Mouse (Mus musculus) embryonic facial prominence, embryonic 12.5 days (tissue): ENCODE measurements around the gene Krtap7-1. TPM values are rescaled to one million over a fixed set of nuclear protein-coding genes. Genes with fewer than 3 reads are reported as not detected.

Experiments used
- ATAC-seq: fragments of 200-750 bp; cut with Nextera tagmentation; 2 replicates; pipeline ENCODE4 v1.8.0; 2017; ENCODE audit not compliant: insufficient number of reproducible peaks, insufficient read depth, low FRiP score, low TSS enrichment
- H3K27ac ChIP-seq: fragments of 300-500 bp; sonication (generic); 2 replicates; pipeline ENCODE4 v1.5.1; 2016; ENCODE audit warnings: mild to moderate bottlenecking
- H3K27me3 ChIP-seq: fragments of 300-500 bp; sonication (generic); 2 replicates; pipeline ENCODE4 v1.6.1; 2016; ENCODE audit warnings: mild to moderate bottlenecking, moderate library complexity
- H3K36me3 ChIP-seq: fragments of 300-500 bp; sonication (generic); 2 replicates; pipeline ENCODE4 v1.6.1; 2016; ENCODE audit warnings: mild to moderate bottlenecking
- H3K4me1 ChIP-seq: fragments of 300-500 bp; sonication (generic); 2 replicates; pipeline ENCODE4 v1.6.1; 2016
- H3K4me2 ChIP-seq: fragments of 300-500 bp; sonication (generic); replicated peaks from 2 replicates; pipeline ENCODE4 v1.6.1; 2016; ENCODE audit warnings: mild to moderate bottlenecking, moderate library complexity
- H3K4me3 ChIP-seq: fragments of 300-500 bp; sonication (generic); 2 replicates; pipeline ENCODE4 v1.5.1; 2016; ENCODE audit warnings: mild to moderate bottlenecking
- H3K9ac ChIP-seq: fragments of 300-500 bp; sonication (generic); 2 replicates; pipeline ENCODE4 v1.6.1; 2016; ENCODE audit warnings: mild to moderate bottlenecking, moderate library complexity
- H3K9me3 ChIP-seq: fragments of 300-500 bp; sonication (generic); 2 replicates; pipeline ENCODE4 v1.6.1; 2016; ENCODE audit warnings: mild to moderate bottlenecking, moderate library complexity
- WGBS: fragments of 180-500 bp; shearing (Covaris S2); methylation state at CpG from one replicate; pipeline ENCODE4 v1.1.7; 2016; 5-methylcytosine and 5-hydroxymethylcytosine counted together
- polyA plus RNA-seq: library from polyadenylated mRNA; unstranded; fragments of >200 nt; fragmentation: Nextera tagmentation; extraction: Ambion mirVana; gene quantifications from 2 replicates; pipeline ENCODE4 v1.2.1, GENCODE M21; 2016

Gene Krtap7-1
- polyA plus RNA-seq, 1 experiment from 2014 or later = not detected

GRCm38 (mm10) chr16:89501870-89502269, 6.3 kb downstream of the Krtap7-1 start:
- H3K4me2 ChIP-seq = no peak overlapping the region
- no peaks in the 10 kb centered on the region for H3K36me3 ChIP-seq
- H3K27me3 ChIP-seq = no peaks in the 10 kb centered on the region
- H3K9ac ChIP-seq = no peak overlapping the region
- WGBS = 88% methylated on average over 5 of the region's 5 CpGs
- no peak overlapping the region for H3K27ac ChIP-seq
- H3K9me3 ChIP-seq = no peaks in the 10 kb centered on the region
- no peaks in the 10 kb centered on the region for H3K4me1 ChIP-seq
- no peak for ATAC-seq
- H3K4me3 ChIP-seq = no peak overlapping the region

GRCm38 (mm10) chr16:89497002-89497401, 11.1 kb downstream of the Krtap7-1 start:
- H3K4me1 ChIP-seq = no peaks in the 10 kb centered on the region
- 91% methylated on average over 5 of the region's 5 CpGs for WGBS

GRCm38 (mm10) chr16:89495394-89496153, 12.5 kb downstream of the Krtap7-1 start:
- Histone ChIP-seq H3K4me1 (no peaks in the 10 kb centered on the region), H3K36me3 (no peaks in the 10 kb centered on the region), H3K9ac (no peak overlapping the region), H3K27me3 (no peaks in the 10 kb centered on the region), H3K9me3 (no peaks in the 10 kb centered on the region), H3K4me3 (no peak overlapping the region), H3K4me2 (no peak overlapping the region), H3K27ac (no peak overlapping the region)
- no peak for ATAC-seq
- 85% methylated on average over 7 of the region's 7 CpGs for WGBS

More at GRCm38 (mm10) chr16:89497002-89497401, 11.1 kb downstream of the Krtap7-1 start:
- no peak overlapping the region for H3K4me3 ChIP-seq
- H3K36me3 ChIP-seq = no peaks in the 10 kb centered on the region
- no peak overlapping the region for H3K9ac ChIP-seq
- H3K9me3 ChIP-seq = no peaks in the 10 kb centered on the region
- H3K27me3 ChIP-seq = no peaks in the 10 kb centered on the region
- no peak overlapping the region for H3K27ac ChIP-seq
- no peak for ATAC-seq
- no peak overlapping the region for H3K4me2 ChIP-seq

DNA sequence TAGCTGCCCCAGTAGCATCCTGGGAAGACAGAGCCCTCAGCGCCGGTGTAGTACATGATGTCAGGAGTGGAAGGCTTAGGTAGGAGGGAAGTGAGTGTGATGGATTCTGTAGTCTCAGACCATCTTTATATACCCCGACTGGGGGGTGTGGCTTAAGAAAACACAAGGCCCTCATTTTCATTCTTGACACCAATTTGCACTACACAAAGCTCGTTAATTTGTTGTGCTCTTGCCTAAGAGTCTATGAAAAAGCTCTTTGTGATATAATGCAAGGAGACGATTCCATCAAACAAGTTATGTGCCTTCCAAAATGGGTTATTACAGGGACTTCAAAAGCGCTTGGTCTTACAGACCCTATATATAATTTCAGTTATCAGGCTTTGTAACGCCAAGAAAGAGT, 20.3 kb downstream of the Krtap7-1 start, which contains the start of gene Krtap8-1:
Gene Krtap8-1 (minus strand): TSS at position 101 of the 400 bp plus-strand sequence.
- no peak for ATAC-seq
- whole genome bisulfite sequencing = 87% methylated on average over 7 of the region's 7 CpGs

GRCm38 (mm10) chr16:89477679-89478314, 30.3 kb downstream of the Krtap7-1 start:
- Histone ChIP-seq H3K36me3 (no peaks in the 10 kb centered on the region), H3K27ac (no peak overlapping the region), H3K4me3 (no peak overlapping the region), H3K4me2 (no peak overlapping the region), H3K9me3 (no peaks in the 10 kb centered on the region), H3K9ac (no peak overlapping the region), H3K27me3 (no peaks in the 10 kb centered on the region), H3K4me1 (no peaks in the 10 kb centered on the region)
- WGBS = 78% methylated on average over 12 of the region's 12 CpGs
- ATAC-seq = peak; percentile 47; the same call in 1 of the 2 replicates

More for the DNA sequence above, 20.3 kb downstream of the Krtap7-1 start, which contains the start of gene Krtap8-1:
- Histone ChIP-seq H3K4me1 (no peaks in the 10 kb centered on the region), H3K4me2 (no peak within 1 kb of the TSS), H3K9ac (no peak within 1 kb of the TSS), H3K36me3 (no peaks in the 10 kb centered on the region), H3K4me3 (no peak within 1 kb of the TSS), H3K27ac (no peak within 1 kb of the TSS), H3K9me3 (no peaks in the 10 kb centered on the region), H3K27me3 (no peaks in the 10 kb centered on the region)

DNA sequence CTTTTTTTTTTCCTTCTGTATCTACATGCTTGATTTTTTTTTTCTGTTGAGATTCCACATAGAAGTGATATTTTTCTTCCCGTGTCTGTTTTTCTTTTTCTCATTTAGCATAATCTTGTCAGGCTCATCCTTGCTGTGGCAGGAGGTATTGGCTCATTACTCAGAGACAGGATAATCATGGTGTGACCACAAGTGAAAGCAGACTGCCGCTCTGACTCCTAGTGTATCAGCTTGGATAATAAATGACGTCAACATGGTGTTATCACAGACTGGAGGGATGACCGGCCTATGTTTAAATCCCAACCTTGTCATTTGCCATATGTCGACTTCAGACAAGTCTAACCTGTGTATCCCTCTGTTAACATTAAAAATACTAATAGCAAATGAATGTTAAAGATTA, 46.9 kb downstream of the Krtap7-1 start:
- Histone ChIP-seq H3K4me2 (no peak overlapping the region), H3K27me3 (no peaks in the 10 kb centered on the region), H3K4me1 (no peaks in the 10 kb centered on the region), H3K4me3 (no peak overlapping the region), H3K36me3 (no peaks in the 10 kb centered on the region), H3K27ac (no peak overlapping the region), H3K9ac (no peak overlapping the region), H3K9me3 (no peaks in the 10 kb centered on the region)
- WGBS = 81% methylated on average over 5 of the region's 5 CpGs
- ATAC-seq = no peak

Other genes with a start within 250 kb of the Krtap7-1 start
- not detected in 2 replicates for gene Krtap21-1, start 104.5 kb downstream of the Krtap7-1 start, polyA plus RNA-seq
- not detected in 2 replicates for gene Krtap6-2, start 88.2 kb downstream of the Krtap7-1 start, polyA plus RNA-seq
- not detected in 2 replicates for gene Krtap8-1, start 20.4 kb downstream of the Krtap7-1 start, polyA plus RNA-seq
- not detected in 2 replicates for gene Krtap11-1, start 62.9 kb upstream of the Krtap7-1 start, polyA plus RNA-seq